Mouse (Mus musculus) macrophage (primary cell): ENCODE results near the gene Defa33. TPM values are rescaled to one million over a fixed set of nuclear protein-coding genes. Genes with fewer than 3 reads are reported as not detected.
"Not testable (repeated sequence)": the region's sequence is repeated elsewhere in the genome, so short reads cannot be mapped to it uniquely, and the experiment has no call there.

Source experiments
- H3K27ac ChIP-seq: fragments of 350-480 bp; formaldehyde crosslinking; 2 replicates; pipeline ENCODE4 v1.9.0; 2021
- H3K36me3 ChIP-seq: fragments of 350-480 bp; formaldehyde crosslinking; 2 replicates; pipeline ENCODE4 v1.9.0; 2021; ENCODE audit errors: inconsistent target
- H3K4me3 ChIP-seq: fragments of 350-480 bp; formaldehyde crosslinking; 2 replicates; pipeline ENCODE4 v1.9.0; 2021; ENCODE audit errors: inconsistent target
- H3K79me2 ChIP-seq: fragments of 350-480 bp; formaldehyde crosslinking; 2 replicates; pipeline ENCODE4 v1.9.0; 2021; ENCODE audit errors: inconsistent target
- WGBS: methylation state at CpG from one replicate; pipeline ENCODE4 v1.1.7; 2026; ENCODE audit warnings: inconsistent platforms; ENCODE audit not compliant: missing documents; 5-methylcytosine and 5-hydroxymethylcytosine counted together
- polyA plus RNA-seq: library from polyadenylated mRNA; stranded (reverse); fragments of 250-400 nt; gene quantifications from 3 replicates; pipeline ENCODE4 v1.2.4, GENCODE M21; 2018; ENCODE audit warnings: inconsistent platforms
- total RNA-seq, 78 experiments: library from RNA; depleted of rRNA; stranded (reverse); fragments of 250-400 nt; gene quantifications; 1 replicate in 9 of 78; 2 replicates in 24 of 78; 3 replicates in 43 of 78; 4 replicates in 2 of 78; pipeline ENCODE4 v1.2.4; 2018; ENCODE audit warnings: inconsistent platforms in 56 of 78

Defa33 gene
- total RNA-seq (2018; cell fraction: chromatin; rRNA removed), result not detected
- not detected for total RNA-seq (2018; cell fraction: cytosol; rRNA removed)
- not detected for total RNA-seq (2018; cell fraction: nucleus; rRNA removed)
- not detected in 3 replicates for polyA plus RNA-seq

GRCm38 (mm10) chr8:21391511-21391910 is at the start of gene Defa33:
TSS of gene Defa33 (plus strand) at chr8:21391811.
- not testable (repeated sequence) for H3K27ac ChIP-seq, H3K36me3 ChIP-seq, H3K79me2 ChIP-seq, H3K4me3 ChIP-seq
- WGBS, result no CpG with 5 or more reads among the region's 2 CpGs

- H3K36me3 ChIP-seq, H3K4me3 ChIP-seq, H3K27ac ChIP-seq, H3K79me2 ChIP-seq: not testable (repeated sequence)
- no CpG with 5 or more reads among the region's 2 CpGs for WGBS
These were observed 13.4 kb upstream of the Defa33 start, which contains the start of gene Defa2 for GRCm38 (mm10) chr8:21378215-21378614. TSS of gene Defa2 (plus strand) at chr8:21378515.

- not testable (repeated sequence) for H3K36me3 ChIP-seq, H3K4me3 ChIP-seq, H3K27ac ChIP-seq, H3K79me2 ChIP-seq
- no CpG with 5 or more reads among the region's 1 CpGs for WGBS
These were observed 35.5 kb downstream of the Defa33 start, which contains the start of gene Defa36 for GRCm38 (mm10) chr8:21427111-21427510. TSS of gene Defa36 (plus strand) at chr8:21427411.

Other genes with a start within 250 kb of the Defa33 start
- not detected in 3 replicates for gene Defa22, start 229.5 kb upstream of the Defa33 start, polyA plus RNA-seq
- not detected in 3 replicates for gene Defa31, start 200.2 kb upstream of the Defa33 start, polyA plus RNA-seq
- not detected in 3 replicates for gene Gm15293, start 190.2 kb upstream of the Defa33 start, polyA plus RNA-seq
- gene Gm15292, start 142.1 kb upstream of the Defa33 start, polyA plus RNA-seq, result not detected in 3 replicates
- gene Defa27, start 76.3 kb upstream of the Defa33 start, polyA plus RNA-seq, result not detected in 3 replicates
- gene Defa29, start 64.8 kb upstream of the Defa33 start, polyA plus RNA-seq, result not detected in 3 replicates
- not detected in 3 replicates for gene Defa2, start 13.3 kb upstream of the Defa33 start, polyA plus RNA-seq
- not detected in 3 replicates for gene Defa36, start 35.6 kb downstream of the Defa33 start, polyA plus RNA-seq
- not detected in 3 replicates for gene Gm7849, start 64.7 kb downstream of the Defa33 start, polyA plus RNA-seq
- gene Defa20, start 117.4 kb downstream of the Defa33 start, polyA plus RNA-seq, result not detected in 3 replicates
- not detected in 3 replicates for gene Defa32, start 137.2 kb downstream of the Defa33 start, polyA plus RNA-seq
- not detected in 3 replicates for gene Defa37, start 173.6 kb downstream of the Defa33 start, polyA plus RNA-seq
- not detected in 3 replicates for gene Defa28, start 191.2 kb downstream of the Defa33 start, polyA plus RNA-seq
- gene Gm7861, start 202.7 kb downstream of the Defa33 start, polyA plus RNA-seq, result not detected in 3 replicates
- gene Defa26, start 226.4 kb downstream of the Defa33 start, polyA plus RNA-seq, result not detected in 3 replicates